Mouse (Mus musculus) stomach, embryonic 15.5 days (tissue): ENCODE measurements at regions not wholly inside any gene's neighbourhood (a gene's known extent, or its start where the extent isn't known, plus 50 kb on each side); places are given as distances from the start of the nearest gene placed in this dataset.

ENCODE experiments used
- ATAC-seq: fragments of 200-750 bp; cut with Nextera tagmentation; 2 replicates; pipeline ENCODE4 v1.8.0; 2017; ENCODE audit warnings: low read depth, moderate number of reproducible peaks, moderate TSS enrichment; ENCODE audit not compliant: insufficient read depth, low FRiP score
- H3K27ac ChIP-seq: fragments of 300-500 bp; sonication (generic); 2 replicates; pipeline ENCODE4 v1.5.1; 2015; ENCODE audit warnings: mild to moderate bottlenecking, inconsistent platforms
- H3K27me3 ChIP-seq: fragments of 300-500 bp; sonication (generic); replicated peaks from 2 replicates; pipeline ENCODE4 v1.6.1; 2015; ENCODE audit warnings: inconsistent platforms
- H3K36me3 ChIP-seq: fragments of 300-500 bp; sonication (generic); 2 replicates; pipeline ENCODE4 v1.6.1; 2015; ENCODE audit warnings: inconsistent platforms
- H3K4me1 ChIP-seq: fragments of 300-500 bp; sonication (generic); 2 replicates; pipeline ENCODE4 v1.6.1; 2015; ENCODE audit warnings: inconsistent platforms
- H3K4me2 ChIP-seq: fragments of 300-500 bp; sonication (generic); 2 replicates; pipeline ENCODE4 v1.6.1; 2015; ENCODE audit warnings: mild to moderate bottlenecking, inconsistent platforms
- H3K4me3 ChIP-seq: fragments of 300-500 bp; sonication (generic); replicated peaks from 2 replicates; pipeline ENCODE4 v1.5.1; 2015; ENCODE audit warnings: inconsistent platforms
- H3K9ac ChIP-seq: fragments of 300-500 bp; sonication (generic); 2 replicates; pipeline ENCODE4 v1.6.1; 2015; ENCODE audit warnings: inconsistent platforms
- H3K9me3 ChIP-seq: fragments of 300-500 bp; sonication (generic); 2 replicates; pipeline ENCODE4 v1.6.1; 2016; ENCODE audit warnings: inconsistent platforms
- whole genome bisulfite sequencing: fragments of 180-500 bp; shearing (Covaris S2); methylation state at CpG from one replicate; pipeline ENCODE4 v1.1.7; 2015; 5-methylcytosine and 5-hydroxymethylcytosine counted together

DNA sequence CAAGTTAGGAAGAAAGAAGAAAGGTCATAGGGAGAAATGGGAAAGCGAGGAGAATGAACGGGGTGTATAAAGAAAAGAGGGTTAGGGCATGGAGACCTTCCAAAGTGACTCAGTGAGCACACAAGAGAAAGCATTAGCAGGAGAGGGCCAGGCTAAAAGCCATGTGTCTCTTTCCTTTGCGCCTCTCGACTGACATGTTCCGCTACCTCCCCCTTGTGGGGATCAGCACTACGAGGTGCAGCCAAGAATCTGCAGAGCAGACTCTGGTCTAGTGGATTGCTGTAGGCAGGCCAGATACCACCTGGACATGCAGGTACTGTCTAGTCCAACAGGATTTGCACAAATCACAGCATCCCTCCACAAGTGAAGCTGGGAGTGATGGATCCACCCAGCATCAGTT lies 54.0 kb downstream of the Kcna5 start:
- 49% methylated on average over 6 of the region's 6 CpGs for WGBS

DNA sequence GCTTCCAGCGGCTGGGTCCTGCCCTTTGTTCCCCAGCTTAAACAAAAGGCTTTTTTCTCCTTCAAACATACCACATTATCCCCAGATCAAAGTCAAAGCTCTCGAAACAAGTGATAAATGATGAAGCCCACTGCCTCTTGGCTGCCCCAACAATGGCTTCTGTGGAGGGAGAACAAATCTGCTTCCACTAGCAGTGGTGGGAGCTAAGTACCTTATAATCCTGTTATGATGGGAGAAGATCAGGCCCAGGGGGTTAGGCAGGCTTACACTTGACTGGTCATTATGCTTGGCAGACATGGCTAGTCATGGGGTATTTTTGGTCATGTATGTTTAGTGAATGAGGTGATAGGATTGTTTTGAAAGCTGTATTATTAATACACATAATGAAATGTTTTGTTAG lies 57.7 kb downstream of the Kcna5 start:
- Histone ChIP-seq H3K9me3 (no peaks in the 10 kb centered on the region), H3K36me3 (no peaks in the 10 kb centered on the region), H3K27ac (no peak overlapping the region), H3K4me2 (no peak overlapping the region), H3K4me1 (no peaks in the 10 kb centered on the region), H3K9ac (no peak overlapping the region), H3K4me3 (no peak overlapping the region), H3K27me3 (no peaks in the 10 kb centered on the region)
- no peak for ATAC-seq
- WGBS: 20% methylated on average over 2 of the region's 2 CpGs

More for the DNA sequence above, 54.0 kb downstream of the Kcna5 start:
- no peak overlapping the region for H3K4me3 ChIP-seq
- no peak overlapping the region for H3K9ac ChIP-seq
- H3K4me1 ChIP-seq: no peaks in the 10 kb centered on the region
- H3K4me2 ChIP-seq: no peak overlapping the region
- no peak for ATAC-seq
- H3K9me3 ChIP-seq: no peaks in the 10 kb centered on the region
- H3K27ac ChIP-seq: no peak overlapping the region
- H3K27me3 ChIP-seq: no peaks in the 10 kb centered on the region
- no peaks in the 10 kb centered on the region for H3K36me3 ChIP-seq

DNA sequence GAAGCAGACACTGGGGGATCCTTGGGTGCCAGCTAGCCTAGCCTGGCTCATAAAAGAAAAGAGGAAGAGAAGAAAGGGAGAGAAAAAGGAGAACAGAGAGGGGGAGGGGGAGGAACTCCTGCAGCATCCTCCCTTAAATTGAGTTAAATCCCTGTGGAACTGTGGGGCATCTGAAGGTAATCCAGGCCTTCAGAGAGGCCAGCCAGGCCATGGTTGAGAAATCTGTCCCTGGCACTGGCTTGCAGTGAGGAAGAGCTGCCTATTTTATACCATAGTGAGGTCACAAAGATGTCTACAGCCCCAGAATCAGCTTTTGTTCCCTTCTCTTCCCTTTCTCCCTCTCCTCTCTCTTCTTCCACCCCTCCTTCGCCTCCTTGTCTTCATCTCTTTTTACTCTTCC lies 58.5 kb downstream of the Kcna5 start:
- Histone ChIP-seq H3K27me3 (no peaks in the 10 kb centered on the region), H3K9me3 (no peaks in the 10 kb centered on the region), H3K4me2 (no peak overlapping the region), H3K4me3 (no peak overlapping the region), H3K27ac (no peak overlapping the region), H3K9ac (no peak overlapping the region), H3K36me3 (no peaks in the 10 kb centered on the region), H3K4me1 (no peaks in the 10 kb centered on the region)
- no peak for ATAC-seq
- 64% methylated on average over 1 of the region's 1 CpGs for WGBS

DNA sequence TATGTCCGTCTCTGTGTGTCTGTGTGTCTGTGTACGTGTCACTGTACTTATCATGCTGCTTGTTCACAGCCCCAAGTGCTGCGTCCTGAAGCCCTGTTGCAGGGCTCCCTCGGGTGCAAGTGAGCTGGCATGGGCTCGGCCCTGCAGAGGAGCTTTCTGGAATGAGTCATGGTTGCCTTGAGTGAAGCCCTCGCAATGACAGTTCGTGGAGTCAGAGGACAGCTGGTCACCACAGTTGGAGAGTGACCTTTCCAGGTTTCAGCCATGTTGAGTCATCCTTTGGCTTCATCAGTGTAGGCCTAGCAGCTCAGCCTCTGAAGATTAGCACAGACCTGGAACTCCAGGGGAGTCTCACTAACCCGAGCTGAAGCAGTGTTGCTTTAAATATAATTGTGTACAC lies 59.7 kb downstream of the Kcna5 start:
- Histone ChIP-seq H3K9ac (no peak overlapping the region), H3K27me3 (no peaks in the 10 kb centered on the region), H3K4me2 (no peak overlapping the region), H3K9me3 (no peaks in the 10 kb centered on the region), H3K4me1 (no peaks in the 10 kb centered on the region), H3K27ac (no peak overlapping the region), H3K4me3 (no peak overlapping the region), H3K36me3 (no peaks in the 10 kb centered on the region)
- 80% methylated on average over 8 of the region's 8 CpGs for WGBS
- ATAC-seq: no peak

DNA sequence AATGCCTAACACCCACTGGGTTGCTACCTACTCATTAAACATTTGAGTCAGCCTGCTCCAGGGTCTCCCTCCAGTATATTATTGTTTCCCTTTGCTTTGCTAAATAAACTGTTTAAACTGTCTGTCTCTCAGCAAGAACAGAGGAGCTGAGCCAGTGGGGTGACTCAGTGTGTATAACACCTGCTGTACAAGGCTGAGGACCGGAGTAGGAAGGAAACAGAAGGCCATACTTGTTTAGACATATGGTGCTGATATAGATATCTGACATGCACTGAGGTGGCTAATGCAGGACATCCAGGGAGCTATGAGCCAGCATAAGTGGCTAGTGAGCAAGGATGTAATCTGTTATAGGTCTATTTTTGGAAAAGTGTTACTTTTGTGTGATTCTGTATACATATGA lies 81.5 kb downstream of the Kcna5 start:
- Histone ChIP-seq H3K9ac (no peak overlapping the region), H3K27me3 (no peaks in the 10 kb centered on the region)
- 44% methylated on average over 1 of the region's 1 CpGs for WGBS

DNA sequence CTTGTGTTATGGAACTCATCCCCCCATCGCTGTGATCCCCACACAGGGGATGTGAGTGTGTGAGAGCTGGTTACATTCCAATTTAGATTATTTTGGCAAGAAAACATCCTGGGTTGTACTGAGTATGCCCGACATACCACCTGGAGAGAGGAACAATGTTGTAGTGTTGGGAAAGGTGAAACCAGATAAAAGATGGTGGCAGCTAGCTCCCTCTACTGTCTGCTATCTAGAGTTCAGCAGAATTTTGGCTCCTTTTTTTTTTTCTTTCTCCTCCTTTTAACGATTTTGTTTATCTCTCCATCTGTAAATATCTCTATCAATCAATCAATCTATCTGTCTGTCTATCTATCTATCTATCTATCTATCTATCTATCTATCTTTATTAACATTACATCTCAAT lies 89.7 kb downstream of the Kcna5 start:
- Histone ChIP-seq H3K27ac (no peak overlapping the region), H3K4me3 (no peak overlapping the region), H3K9me3 (no peaks in the 10 kb centered on the region), H3K36me3 (no peaks in the 10 kb centered on the region), H3K4me2 (no peak overlapping the region), H3K4me1 (no peaks in the 10 kb centered on the region), H3K9ac (no peak overlapping the region), H3K27me3 (no peaks in the 10 kb centered on the region)
- ATAC-seq: no peak
- 26% methylated on average over 3 of the region's 3 CpGs for WGBS

More for the DNA sequence above, 81.5 kb downstream of the Kcna5 start:
- Histone ChIP-seq H3K4me3 (no peak overlapping the region), H3K27ac (no peak overlapping the region), H3K9me3 (no peaks in the 10 kb centered on the region), H3K36me3 (no peaks in the 10 kb centered on the region), H3K4me2 (no peak overlapping the region), H3K4me1 (no peaks in the 10 kb centered on the region)
- no peak for ATAC-seq

DNA sequence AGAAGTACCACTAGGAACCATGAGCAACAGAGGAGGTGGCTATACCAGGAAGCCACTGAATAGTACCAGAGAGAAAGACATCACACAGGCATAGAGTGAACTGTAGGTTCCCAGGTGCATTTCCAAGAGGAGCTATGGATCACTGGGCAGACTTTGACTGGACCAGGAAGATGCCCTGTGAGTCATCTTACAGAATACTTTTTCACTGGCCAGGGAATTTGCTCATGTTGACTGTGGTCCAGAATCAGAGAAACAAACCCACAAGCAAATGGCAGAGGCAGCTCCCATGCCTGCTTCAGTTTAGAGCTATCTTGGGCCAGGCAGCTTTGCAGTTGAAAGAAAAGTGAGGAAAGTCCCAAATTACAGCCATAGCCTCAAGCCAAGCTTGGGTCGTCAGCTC lies 95.0 kb downstream of the Kcna5 start:
- 68% methylated on average over 1 of the region's 1 CpGs for WGBS
- no peaks in the 10 kb centered on the region for H3K9me3 ChIP-seq
- no peak overlapping the region for H3K27ac ChIP-seq
- H3K9ac ChIP-seq: no peak overlapping the region
- H3K4me2 ChIP-seq: no peak overlapping the region
- no peaks in the 10 kb centered on the region for H3K27me3 ChIP-seq
- no peak for ATAC-seq
- H3K4me1 ChIP-seq: no peaks in the 10 kb centered on the region
- H3K4me3 ChIP-seq: no peak overlapping the region
- H3K36me3 ChIP-seq: no peaks in the 10 kb centered on the region

DNA sequence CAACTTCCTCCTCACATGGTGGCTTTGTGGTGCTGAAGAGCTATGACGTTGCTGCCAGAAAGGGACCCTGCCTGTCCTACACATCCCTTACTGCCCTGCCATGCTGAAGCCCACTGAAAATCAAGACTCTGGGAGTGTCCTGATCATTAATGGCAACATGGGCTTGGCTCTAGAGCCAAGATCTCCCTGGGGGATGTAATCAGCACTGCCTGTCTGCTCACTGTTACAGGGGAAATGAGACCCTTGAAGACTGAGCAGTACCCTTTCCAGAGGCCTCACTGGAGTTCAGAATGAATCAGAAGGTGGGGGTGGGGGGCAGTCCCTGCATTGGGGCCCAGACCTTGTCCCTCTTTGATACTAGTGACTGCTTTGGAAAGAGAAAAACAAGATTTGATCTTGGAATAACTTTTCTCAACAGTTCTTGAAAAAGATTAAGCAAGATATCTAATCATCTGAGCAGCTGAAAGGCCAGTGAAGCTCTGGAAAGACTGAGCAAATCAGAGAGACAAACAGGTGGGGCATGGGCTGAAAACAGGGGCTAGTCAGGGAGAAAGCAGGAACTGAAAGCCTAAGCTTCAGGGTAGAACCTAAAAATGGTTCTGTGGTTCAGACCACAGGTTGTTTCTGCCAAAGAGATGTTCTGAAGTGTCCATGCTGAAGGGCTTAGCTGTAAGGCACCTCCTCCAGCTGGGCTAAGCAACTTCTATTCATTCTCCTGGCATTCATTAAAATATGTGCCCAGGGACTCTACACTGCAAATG lies 97.1 kb downstream of the Kcna5 start:
- no peak overlapping the region for H3K4me2 ChIP-seq
- ATAC-seq: no peak
- H3K4me3 ChIP-seq: no peak overlapping the region
- H3K27me3 ChIP-seq: no peaks in the 10 kb centered on the region
- H3K9ac ChIP-seq: no peak overlapping the region
- no peak overlapping the region for H3K27ac ChIP-seq
- WGBS: 76% methylated on average over 1 of the region's 1 CpGs
- H3K36me3 ChIP-seq: no peaks in the 10 kb centered on the region
- H3K4me1 ChIP-seq: no peaks in the 10 kb centered on the region
- H3K9me3 ChIP-seq: no peaks in the 10 kb centered on the region

DNA sequence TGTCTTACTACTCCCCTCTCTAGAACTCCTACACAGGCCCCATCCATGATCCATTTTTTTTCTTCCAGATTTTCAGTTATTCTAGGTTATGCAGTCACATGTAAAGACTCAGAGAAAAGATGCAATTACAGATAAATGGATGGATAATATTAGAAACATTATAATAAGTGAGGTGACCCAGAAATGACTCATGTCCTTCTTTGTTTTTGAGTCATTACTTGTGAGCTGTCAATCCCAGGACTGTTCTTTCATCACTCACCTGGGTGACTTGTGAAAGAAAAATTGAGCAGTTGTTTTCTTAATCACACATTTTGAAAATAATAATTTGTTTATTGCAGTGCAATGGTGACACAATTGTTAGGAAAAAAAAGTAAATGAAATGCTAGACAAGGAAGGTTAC lies 108.0 kb downstream of the Kcna5 start:
- Histone ChIP-seq H3K9me3 (no peaks in the 10 kb centered on the region), H3K4me3 (no peak overlapping the region), H3K4me1 (no peaks in the 10 kb centered on the region), H3K36me3 (no peaks in the 10 kb centered on the region), H3K27me3 (no peaks in the 10 kb centered on the region), H3K9ac (no peak overlapping the region), H3K4me2 (no peak overlapping the region), H3K27ac (no peak overlapping the region)
- ATAC-seq: no peak

DNA sequence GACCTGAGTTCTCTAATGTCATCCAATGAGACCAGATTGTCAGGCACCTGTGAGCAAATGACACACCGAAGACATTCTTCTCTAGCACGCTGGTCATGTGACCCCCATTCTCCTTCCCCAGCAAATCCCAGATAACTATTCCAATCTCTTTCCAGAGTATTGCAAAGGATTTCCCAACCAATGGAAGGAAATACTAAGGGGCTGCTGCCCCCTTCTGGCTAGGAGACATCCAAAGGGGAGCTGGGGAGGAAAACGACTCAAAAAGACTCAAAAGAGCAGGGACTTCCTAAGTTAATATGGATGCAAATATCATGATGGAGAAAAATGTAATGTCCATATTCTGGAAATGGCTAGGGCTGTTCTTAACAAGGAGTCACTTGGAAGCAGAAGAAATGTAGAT lies 129.5 kb downstream of the Kcna5 start:
- Histone ChIP-seq H3K9ac (no peak overlapping the region), H3K4me1 (no peaks in the 10 kb centered on the region), H3K27ac (no peak overlapping the region), H3K4me3 (no peak overlapping the region), H3K9me3 (no peaks in the 10 kb centered on the region), H3K4me2 (no peak overlapping the region), H3K27me3 (no peaks in the 10 kb centered on the region), H3K36me3 (no peaks in the 10 kb centered on the region)
- 28% methylated on average over 3 of the region's 3 CpGs for WGBS
- no peak for ATAC-seq

DNA sequence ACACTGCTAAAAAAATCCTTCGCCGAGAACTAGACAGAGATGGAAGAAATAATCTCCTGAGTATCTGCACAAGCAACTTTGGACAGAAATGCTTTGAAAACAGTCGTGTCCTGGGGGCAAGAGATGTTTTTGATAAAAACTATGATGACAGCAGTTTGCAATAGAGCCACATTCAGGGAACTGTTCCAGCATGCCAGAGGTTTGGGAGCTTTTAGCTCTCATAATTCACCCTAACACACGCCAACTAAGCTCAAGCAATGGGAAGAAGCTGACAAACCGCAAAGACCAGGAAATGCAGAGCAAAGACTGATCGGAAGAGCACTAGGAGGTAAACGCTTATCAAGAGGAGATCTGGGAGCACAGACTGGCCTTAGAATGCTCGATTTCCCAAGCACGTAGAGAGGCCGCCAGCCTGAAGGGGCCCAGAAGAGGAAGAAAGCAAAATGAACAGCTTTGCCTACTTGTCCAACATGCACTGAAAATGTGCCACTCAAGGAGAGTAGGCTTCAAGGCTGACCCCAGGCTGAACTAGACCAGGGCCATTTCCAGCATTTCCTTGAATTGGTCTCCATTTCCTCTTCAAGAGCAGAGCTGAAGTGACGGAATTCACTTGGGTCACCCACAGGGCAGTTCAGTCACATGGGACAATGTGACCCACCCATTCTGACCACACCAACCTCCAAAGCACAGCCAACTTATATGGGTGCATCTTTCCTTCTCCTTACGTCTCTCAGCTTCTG lies 130.7 kb downstream of the Kcna5 start:
- Histone ChIP-seq H3K27ac (no peak overlapping the region; the same call in 1 of the 2 replicates), H3K4me1 (no peaks in the 10 kb centered on the region), H3K36me3 (no peaks in the 10 kb centered on the region), H3K4me2 (no peak overlapping the region), H3K4me3 (no peak overlapping the region), H3K27me3 (no peaks in the 10 kb centered on the region), H3K9ac (no peak overlapping the region), H3K9me3 (no peaks in the 10 kb centered on the region)
- WGBS: 73% methylated on average over 12 of the region's 12 CpGs
- ATAC-seq: no peak; the same call in 1 of the 2 replicates

DNA sequence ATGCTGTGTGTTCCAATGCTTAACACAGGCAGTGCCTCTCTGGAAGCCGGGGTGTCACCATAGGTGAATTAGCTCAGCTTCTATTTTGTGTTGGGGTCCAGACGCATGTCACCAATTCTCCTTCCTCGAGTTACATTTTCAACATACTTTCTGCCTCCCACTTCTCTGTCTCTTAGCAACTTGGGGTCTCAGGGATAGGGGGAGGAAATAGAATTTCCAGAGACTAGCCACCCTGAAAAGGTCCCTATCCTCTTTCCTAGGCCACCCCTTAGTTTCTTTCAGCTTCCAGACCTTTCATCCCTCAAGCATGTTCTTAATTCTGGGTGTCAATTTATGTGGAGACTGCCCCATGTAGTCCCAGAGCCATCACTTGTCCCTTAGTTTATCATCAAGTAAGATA lies 135.6 kb downstream of the Kcna5 start:
- no peak for ATAC-seq
- H3K4me3 ChIP-seq: no peak overlapping the region
- WGBS: 69% methylated on average over 3 of the region's 3 CpGs

More for the DNA sequence above, 135.6 kb downstream of the Kcna5 start:
- H3K27me3 ChIP-seq: 0 out of 2 replicates have a peak, but pooled peaks cover 4% of the 10 kb centered on the region
- no peak overlapping the region for H3K9ac ChIP-seq
- no peaks in the 10 kb centered on the region for H3K9me3 ChIP-seq
- H3K4me1 ChIP-seq: no peaks in the 10 kb centered on the region
- no peaks in the 10 kb centered on the region for H3K36me3 ChIP-seq
- H3K4me2 ChIP-seq: no peak overlapping the region
- H3K27ac ChIP-seq: no peak overlapping the region
